8 mouse cellular contexts compared by ENCODE assay signal in the genomic region with DNA sequence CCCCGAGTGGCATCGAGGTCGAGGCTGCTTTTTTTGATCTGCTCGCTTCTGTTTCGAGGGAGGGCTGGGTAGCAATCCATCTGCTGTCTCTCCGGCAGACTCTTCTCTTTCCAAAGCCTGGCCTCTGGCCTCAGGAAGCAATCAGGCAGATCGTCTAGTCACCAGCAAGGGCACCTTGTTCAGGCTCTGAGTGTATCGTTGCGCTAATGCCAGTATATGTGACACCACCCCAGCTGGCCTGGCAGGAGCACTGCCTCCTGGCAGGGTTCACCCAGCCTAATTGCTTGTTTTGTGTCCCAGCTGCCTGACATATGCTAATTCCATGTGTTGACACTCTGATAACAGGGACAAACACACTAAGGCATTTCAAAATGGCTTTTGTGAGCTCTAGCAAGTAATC.
DNase-seq lines count a peak whose midpoint lies in the region; ATAC-seq lines count a peak whose summit lies in the region.

No protein-coding gene starts in this region.

- H3K4me1 ChIP-seq in neural tube, embryonic 13.5 days (replicated peaks), result peaks cover 43% of the 10 kb centered on the region

- peak overlapping the region; percentile 66 for H3K27ac ChIP-seq in neural tube, embryonic 13.5 days (replicated peaks)

- no peaks in the 10 kb centered on the region for H3K9me3 ChIP-seq in neural tube, embryonic 13.5 days

- DNase-seq in cerebellum, adult 9-10 months, result no peak
- DNase-seq in brain, adult 2 months (ENCODE audit: low read depth, low spot score), result peak; percentile 74
- peak; percentile 64 for DNase-seq in gastrocnemius, postnatal 25 days
- peak; percentile 23 for DNase-seq in kidney, adult 9 months
- no peak for DNase-seq in left cerebral cortex, adult 9 months (ENCODE audit: low spot score in 2 of 2)

- H3K27me3 ChIP-seq in neural tube, embryonic 13.5 days, result no peaks in the 10 kb centered on the region

- peaks cover 9% of the 10 kb centered on the region for H3K36me3 ChIP-seq in neural tube, embryonic 13.5 days

- 9% methylated on average over 9 of the region's 9 CpGs for WGBS in neural tube, embryonic 13.5 days

- ATAC-seq in cerebellum, adult (ENCODE audit: insufficient number of reproducible peaks, low FRiP score, low TSS enrichment), result peak; percentile 46; the same call in 1 of the 2 replicates
- ATAC-seq in neural tube, embryonic 13.5 days (ENCODE audit: low read depth), result peak; percentile 59
- ATAC-seq in granulocyte monocyte progenitor cell, adult 5-6 weeks (replicated peaks; ENCODE audit: poor library complexity, severe bottlenecking), result no peak

- H3K4me3 ChIP-seq in neural tube, embryonic 13.5 days, result no peak overlapping the region

- no peak overlapping the region for H3K4me2 ChIP-seq in neural tube, embryonic 13.5 days

- no peak overlapping the region for H3K9ac ChIP-seq in neural tube, embryonic 13.5 days

Comparison
In these comparisons a context has a peak if more than half of its experiments do, and no peak if none do; other contexts are left out.
1. DNase-seq: peak in brain, adult 2 months (single experiment), gastrocnemius, postnatal 25 days (single experiment) and kidney, adult 9 months (single experiment); none in cerebellum, adult 9-10 months (single experiment) and left cerebral cortex, adult 9 months (0 of 2).